Mouse (Mus musculus): ENCODE results near the gene Pknox2. TPM values are rescaled to one million over a fixed set of nuclear protein-coding genes. Genes with fewer than 3 reads are reported as not detected.

Pknox2 gene
- polyA plus RNA-seq, 1 experiment = 83.7 TPM

DNA sequence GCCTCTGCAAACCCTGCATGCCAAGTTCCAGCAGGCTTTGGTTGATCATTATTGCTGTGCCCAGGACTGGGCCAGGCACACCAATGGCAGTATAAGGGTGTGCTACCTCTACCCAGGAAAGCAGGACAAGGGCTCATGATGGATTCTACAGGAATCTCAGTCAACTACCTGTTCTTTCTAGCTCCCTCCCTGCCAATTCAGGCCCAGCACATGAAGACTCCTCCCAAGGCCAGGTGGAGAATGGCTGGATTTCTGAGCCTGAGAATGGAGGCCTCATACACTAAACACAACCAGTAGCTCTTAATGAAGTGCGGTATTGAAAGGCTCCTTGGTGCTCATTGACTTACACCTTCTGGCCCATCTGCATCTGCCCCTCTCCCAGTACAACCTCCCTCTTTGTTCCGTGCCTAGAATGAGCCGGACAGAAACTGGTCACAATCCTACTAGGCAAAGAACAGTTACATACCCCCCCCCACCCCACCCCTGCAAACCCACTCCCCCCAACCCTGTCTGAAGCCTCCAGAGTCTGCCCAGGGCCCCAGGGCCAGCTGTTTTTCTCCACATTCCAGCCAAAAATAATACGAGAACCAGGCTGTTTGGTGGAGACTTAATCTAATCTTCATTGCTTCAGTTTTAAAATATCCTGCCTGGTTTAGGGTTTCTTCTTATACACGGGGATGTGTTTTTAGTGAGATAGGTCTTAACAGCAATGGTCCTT, 6.6 kb downstream of the Pknox2 start:
- H3K4me1 ChIP-seq (ENCODE audit: control insufficient read depth, insufficient read depth, low read length) = peaks cover 7% of the 10 kb centered on the region
- no peak overlapping the region for H3K4me3 ChIP-seq (ENCODE audit: control insufficient read depth, low read depth, low read length)
- peaks cover 2% of the 10 kb centered on the region; the same call in 1 of the 2 replicates for H3K27me3 ChIP-seq (ENCODE audit: control insufficient read depth, insufficient read depth, low read length)
- TF ChIP-seq CTCF (IDR thresholded peaks at IDR 0.05; ENCODE audit: control insufficient read depth, insufficient read depth, insufficient replicate concordance, low read depth, low read length) = no peak
- TF ChIP-seq POLR2A (IDR thresholded peaks at IDR 0.05; ENCODE audit: control insufficient read depth, low read depth, low read length) = no peak
- H3K27ac ChIP-seq (ENCODE audit: control insufficient read depth, insufficient read depth, low read depth, low read length) = no peak overlapping the region
- no peaks in the 10 kb centered on the region for H3K36me3 ChIP-seq (ENCODE audit: control insufficient read depth, insufficient read depth, low read length)

DNA sequence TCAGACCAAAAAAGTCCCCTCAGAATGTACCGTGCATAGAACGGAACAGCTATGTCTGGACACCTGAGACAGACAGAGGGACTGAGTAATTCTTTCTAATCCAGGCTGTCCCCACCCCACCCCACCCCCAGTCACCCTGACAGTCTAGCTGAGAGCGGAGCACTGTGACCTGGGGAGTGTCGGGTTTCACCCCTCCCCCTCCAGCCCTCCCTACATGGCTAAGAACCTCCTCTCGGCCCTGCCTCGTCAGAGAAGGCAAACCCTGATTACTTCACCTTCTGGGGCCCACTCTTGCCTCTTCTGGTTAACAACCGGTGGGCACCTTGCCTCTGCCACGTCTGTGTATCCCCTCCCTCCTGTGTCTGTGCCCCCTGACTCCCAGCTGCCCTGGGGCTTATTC, 7.7 kb downstream of the Pknox2 start:
- TF ChIP-seq CTCF (IDR thresholded peaks at IDR 0.05; ENCODE audit: control insufficient read depth, insufficient read depth, insufficient replicate concordance, low read depth, low read length) = no peak
- no peak for TF ChIP-seq POLR2A (IDR thresholded peaks at IDR 0.05; ENCODE audit: control insufficient read depth, low read depth, low read length)
- Histone ChIP-seq H3K27ac (ENCODE audit: control insufficient read depth, insufficient read depth, low read depth, low read length) (no peak overlapping the region), H3K27me3 (ENCODE audit: control insufficient read depth, insufficient read depth, low read length) (no peaks in the 10 kb centered on the region), H3K4me3 (ENCODE audit: control insufficient read depth, low read depth, low read length) (no peak overlapping the region), H3K36me3 (ENCODE audit: control insufficient read depth, insufficient read depth, low read length) (no peaks in the 10 kb centered on the region), H3K4me1 (ENCODE audit: control insufficient read depth, insufficient read depth, low read length) (no peaks in the 10 kb centered on the region; the same call in 1 of the 2 replicates)

DNA sequence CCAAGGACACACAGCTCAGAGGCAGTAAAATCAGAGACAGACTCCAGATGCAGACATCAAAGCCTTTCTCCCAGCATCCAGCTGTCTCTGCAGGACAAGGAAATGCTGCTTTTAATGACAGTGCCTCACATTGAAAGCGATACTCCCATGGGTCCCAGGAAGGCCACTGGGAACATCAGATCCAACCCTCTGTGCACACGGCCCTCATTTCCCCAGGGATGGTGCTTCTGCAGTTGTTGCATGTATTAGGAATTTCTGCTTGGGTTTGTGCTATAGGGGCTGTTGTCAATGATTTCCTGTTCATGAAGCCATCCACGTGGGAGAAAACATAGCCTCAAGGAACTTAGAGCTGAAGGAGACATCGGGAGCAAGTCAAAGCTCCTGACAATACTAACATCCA, 8.3 kb downstream of the Pknox2 start:
- Histone ChIP-seq H3K27ac (ENCODE audit: control insufficient read depth, insufficient read depth, low read depth, low read length) (no peak overlapping the region), H3K4me1 (ENCODE audit: control insufficient read depth, insufficient read depth, low read length) (no peaks in the 10 kb centered on the region), H3K27me3 (ENCODE audit: control insufficient read depth, insufficient read depth, low read length) (no peaks in the 10 kb centered on the region), H3K36me3 (ENCODE audit: control insufficient read depth, insufficient read depth, low read length) (no peaks in the 10 kb centered on the region), H3K4me3 (ENCODE audit: control insufficient read depth, low read depth, low read length) (no peak overlapping the region)
- TF ChIP-seq CTCF (IDR thresholded peaks at IDR 0.05; ENCODE audit: control insufficient read depth, insufficient read depth, insufficient replicate concordance, low read depth, low read length) (no peak), POLR2A (IDR thresholded peaks at IDR 0.05; ENCODE audit: control insufficient read depth, low read depth, low read length) (no peak)

DNA sequence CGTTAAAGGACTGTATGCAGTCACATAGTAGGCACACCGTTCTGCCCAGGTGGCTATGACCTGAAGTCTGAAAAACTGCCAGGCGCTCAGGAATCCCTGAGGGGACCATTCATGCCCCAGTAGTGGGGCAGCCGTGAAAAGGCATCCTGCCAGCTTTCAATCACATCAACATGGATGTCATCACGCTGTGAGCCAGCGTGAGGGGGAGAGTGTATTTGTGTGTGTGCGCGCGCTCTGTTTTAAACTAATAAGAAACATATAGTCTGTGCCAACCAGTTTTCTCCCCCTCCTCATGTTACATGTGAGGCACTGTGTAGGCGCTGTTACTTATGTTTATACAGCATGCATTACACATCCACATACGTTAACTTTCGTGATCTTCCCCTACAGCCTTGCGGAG, 10.9 kb downstream of the Pknox2 start:
- H3K27me3 ChIP-seq (ENCODE audit: control insufficient read depth, insufficient read depth, low read length) = no peaks in the 10 kb centered on the region
- no peaks in the 10 kb centered on the region for H3K4me1 ChIP-seq (ENCODE audit: control insufficient read depth, insufficient read depth, low read length)
- TF ChIP-seq CTCF (IDR thresholded peaks at IDR 0.05; ENCODE audit: control insufficient read depth, insufficient read depth, insufficient replicate concordance, low read depth, low read length) (no peak), POLR2A (IDR thresholded peaks at IDR 0.05; ENCODE audit: control insufficient read depth, low read depth, low read length) (no peak)
- no peaks in the 10 kb centered on the region for H3K36me3 ChIP-seq (ENCODE audit: control insufficient read depth, insufficient read depth, low read length)
- no peak overlapping the region for H3K27ac ChIP-seq (ENCODE audit: control insufficient read depth, insufficient read depth, low read depth, low read length)
- H3K4me3 ChIP-seq (ENCODE audit: control insufficient read depth, low read depth, low read length) = no peak overlapping the region

DNA sequence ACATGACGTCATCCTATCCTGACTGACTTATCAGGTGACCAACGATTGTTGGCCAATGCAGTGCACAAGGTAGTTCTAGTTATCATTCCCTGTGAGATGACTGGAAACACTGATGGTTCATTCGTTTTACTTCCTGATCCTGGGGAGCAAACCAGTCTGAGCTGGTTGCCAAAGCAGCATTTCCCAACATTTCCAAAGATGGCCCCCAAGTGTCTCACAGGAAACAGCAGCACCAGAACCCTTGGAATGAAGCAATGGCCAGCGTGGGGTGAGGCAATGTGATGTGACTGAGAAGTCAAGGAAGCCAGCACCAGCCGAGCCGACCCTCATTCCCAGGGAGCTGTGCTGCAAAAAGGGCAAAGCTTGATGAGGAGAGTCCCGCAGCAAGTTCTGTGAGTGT, 13.7 kb downstream of the Pknox2 start:
- H3K27ac ChIP-seq (ENCODE audit: control insufficient read depth, insufficient read depth, low read depth, low read length) = no peak overlapping the region
- H3K27me3 ChIP-seq (ENCODE audit: control insufficient read depth, insufficient read depth, low read length) = no peaks in the 10 kb centered on the region
- no peak for TF ChIP-seq CTCF (IDR thresholded peaks at IDR 0.05; ENCODE audit: control insufficient read depth, insufficient read depth, insufficient replicate concordance, low read depth, low read length)
- no peak for TF ChIP-seq POLR2A (IDR thresholded peaks at IDR 0.05; ENCODE audit: control insufficient read depth, low read depth, low read length)
- H3K4me3 ChIP-seq (ENCODE audit: control insufficient read depth, low read depth, low read length) = no peak overlapping the region
- no peaks in the 10 kb centered on the region for H3K4me1 ChIP-seq (ENCODE audit: control insufficient read depth, insufficient read depth, low read length)
- H3K36me3 ChIP-seq (ENCODE audit: control insufficient read depth, insufficient read depth, low read length) = no peaks in the 10 kb centered on the region

DNA sequence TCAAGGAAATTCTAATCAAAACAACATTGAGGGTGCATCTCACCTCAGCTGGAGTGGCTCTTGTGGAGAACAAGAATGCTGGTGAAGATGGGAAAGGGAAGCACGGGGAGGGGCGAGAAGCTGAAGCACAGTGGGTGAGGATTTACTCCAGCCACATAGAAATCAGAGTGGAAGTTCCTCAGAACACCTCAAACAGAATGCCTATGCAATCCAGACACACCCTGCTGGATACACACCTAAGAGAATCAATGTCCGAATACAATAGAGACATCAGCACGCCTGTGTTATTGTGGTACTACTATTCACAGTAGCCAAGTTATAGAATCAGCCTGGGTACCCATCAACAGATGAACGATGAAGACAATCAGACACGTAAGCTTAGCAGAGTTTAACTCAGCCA, 18.2 kb downstream of the Pknox2 start:
- H3K4me3 ChIP-seq (ENCODE audit: control insufficient read depth, low read depth, low read length) = no peak overlapping the region
- no peaks in the 10 kb centered on the region for H3K36me3 ChIP-seq (ENCODE audit: control insufficient read depth, insufficient read depth, low read length)
- no peak overlapping the region for H3K27ac ChIP-seq (ENCODE audit: control insufficient read depth, insufficient read depth, low read depth, low read length)
- no peak for TF ChIP-seq POLR2A (IDR thresholded peaks at IDR 0.05; ENCODE audit: control insufficient read depth, low read depth, low read length)
- TF ChIP-seq CTCF (IDR thresholded peaks at IDR 0.05; ENCODE audit: control insufficient read depth, insufficient read depth, insufficient replicate concordance, low read depth, low read length) = no peak
- H3K4me1 ChIP-seq (ENCODE audit: control insufficient read depth, insufficient read depth, low read length) = no peaks in the 10 kb centered on the region
- no peaks in the 10 kb centered on the region for H3K27me3 ChIP-seq (ENCODE audit: control insufficient read depth, insufficient read depth, low read length)

DNA sequence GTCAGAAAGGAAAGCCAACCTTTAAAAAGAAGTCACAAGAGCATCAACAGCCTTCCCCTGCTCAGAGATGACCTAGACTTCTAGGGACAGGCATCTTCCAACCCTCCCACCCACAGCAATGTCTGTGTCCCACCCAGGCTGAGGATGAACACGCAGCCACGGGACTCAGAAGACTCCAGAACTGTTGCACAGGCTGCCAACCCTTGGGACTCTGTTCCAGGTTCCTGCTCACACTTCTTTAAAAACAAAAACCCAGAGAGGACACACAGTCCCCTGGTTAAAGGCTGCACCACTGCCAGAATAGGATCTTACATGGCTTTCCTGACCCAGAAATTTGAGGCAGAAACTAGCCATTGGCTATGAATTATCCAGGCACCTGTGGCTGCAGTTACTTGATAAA, 21.0 kb downstream of the Pknox2 start:
- H3K27me3 ChIP-seq (ENCODE audit: control insufficient read depth, insufficient read depth, low read length) = no peaks in the 10 kb centered on the region
- TF ChIP-seq POLR2A (IDR thresholded peaks at IDR 0.05; ENCODE audit: control insufficient read depth, low read depth, low read length) (no peak), CTCF (IDR thresholded peaks at IDR 0.05; ENCODE audit: control insufficient read depth, insufficient read depth, insufficient replicate concordance, low read depth, low read length) (no peak)
- no peak overlapping the region for H3K4me3 ChIP-seq (ENCODE audit: control insufficient read depth, low read depth, low read length)
- H3K27ac ChIP-seq (ENCODE audit: control insufficient read depth, insufficient read depth, low read depth, low read length) = no peak overlapping the region
- H3K4me1 ChIP-seq (ENCODE audit: control insufficient read depth, insufficient read depth, low read length) = no peaks in the 10 kb centered on the region
- no peaks in the 10 kb centered on the region for H3K36me3 ChIP-seq (ENCODE audit: control insufficient read depth, insufficient read depth, low read length)
